Mouse (Mus musculus) Muller cell, postnatal 12 days (primary cell): ENCODE measurements around the gene Gm6899.
A peak's percentile ranks its signal among the peaks of the same experiment; 100 is the strongest.

Experiments
- DNase-seq: peaks from one replicate; pipeline ENCODE4 v3.0.0-alpha.2; 2015; ENCODE audit errors: inconsistent ontology term

Gene Gm6899

DNA sequence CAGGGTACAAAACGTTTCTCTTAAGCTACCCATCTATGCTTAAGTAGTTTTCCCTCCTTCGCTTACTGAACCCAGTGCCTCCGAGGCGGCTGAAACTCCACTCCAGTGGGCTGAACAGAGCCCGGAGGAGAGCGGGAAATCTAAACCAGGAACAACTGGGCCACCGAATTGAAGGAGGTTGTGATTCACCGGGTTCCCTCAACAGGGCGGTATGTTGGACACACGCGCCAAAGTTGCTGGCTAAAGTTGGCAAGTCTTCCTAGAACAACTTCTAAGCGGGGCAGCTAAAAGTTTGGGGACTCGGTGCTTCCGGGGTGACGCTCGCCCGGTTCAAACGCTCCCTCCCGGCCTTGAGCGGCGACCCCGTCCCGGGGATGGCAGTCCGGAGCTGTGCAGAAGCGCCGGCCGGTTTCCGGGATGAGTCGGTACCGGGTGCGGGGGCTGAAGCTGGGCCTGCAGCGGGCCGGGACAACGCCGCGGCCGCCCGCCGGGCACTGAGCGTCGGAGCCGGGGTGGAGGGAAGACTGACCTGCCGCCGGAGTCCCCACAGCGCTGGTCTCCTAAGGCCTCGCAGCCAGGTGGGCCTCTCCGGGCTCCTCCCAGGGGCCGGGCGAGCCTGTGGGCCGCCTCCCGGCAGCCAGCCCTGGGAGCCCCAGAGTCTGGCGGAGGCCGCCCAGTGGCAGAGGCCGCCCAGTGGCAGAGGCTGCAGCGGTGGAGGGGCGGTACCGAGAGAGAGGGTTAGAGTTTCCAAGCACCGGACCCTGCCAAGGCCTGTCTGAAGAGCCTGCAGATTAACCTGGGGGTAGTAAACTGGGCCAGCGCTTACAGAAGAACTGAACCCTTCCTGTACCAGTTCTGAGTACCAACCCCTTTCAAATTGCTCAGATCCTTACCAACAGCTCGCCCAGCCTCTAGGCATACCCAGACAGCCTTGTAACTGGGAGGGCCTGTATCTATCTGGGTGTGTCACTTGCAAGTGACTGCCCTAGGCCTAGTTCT is at the start of gene Gm6899, which contains the start of gene Vrk2:
TSS of gene Gm6899 (plus strand) at position 181 of the 999 bp plus-strand sequence.
TSS of gene Vrk2 (minus strand) at position 939 of the 999 bp plus-strand sequence.
- DNase-seq = peak; percentile 96

DNA sequence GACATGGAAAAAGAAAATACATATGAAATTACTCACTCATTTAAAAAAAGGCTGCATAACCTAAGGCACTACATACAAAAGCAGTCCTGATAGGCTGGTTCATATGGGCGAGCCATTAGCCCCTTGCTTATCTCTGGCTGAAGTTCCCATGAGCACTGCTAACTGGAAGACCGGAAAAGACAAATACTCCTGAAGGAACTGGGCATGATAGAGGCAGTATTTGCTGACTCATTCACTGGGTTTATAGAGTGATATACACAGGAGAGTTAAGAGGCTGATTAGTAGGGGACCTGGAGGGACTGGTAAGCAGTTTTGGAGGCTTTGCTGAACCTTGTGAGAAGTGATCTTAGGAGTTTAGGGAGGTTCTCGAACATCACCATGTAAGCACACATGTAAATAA is 41.5 kb upstream of the Gm6899 start:
- no peak for DNase-seq

DNA sequence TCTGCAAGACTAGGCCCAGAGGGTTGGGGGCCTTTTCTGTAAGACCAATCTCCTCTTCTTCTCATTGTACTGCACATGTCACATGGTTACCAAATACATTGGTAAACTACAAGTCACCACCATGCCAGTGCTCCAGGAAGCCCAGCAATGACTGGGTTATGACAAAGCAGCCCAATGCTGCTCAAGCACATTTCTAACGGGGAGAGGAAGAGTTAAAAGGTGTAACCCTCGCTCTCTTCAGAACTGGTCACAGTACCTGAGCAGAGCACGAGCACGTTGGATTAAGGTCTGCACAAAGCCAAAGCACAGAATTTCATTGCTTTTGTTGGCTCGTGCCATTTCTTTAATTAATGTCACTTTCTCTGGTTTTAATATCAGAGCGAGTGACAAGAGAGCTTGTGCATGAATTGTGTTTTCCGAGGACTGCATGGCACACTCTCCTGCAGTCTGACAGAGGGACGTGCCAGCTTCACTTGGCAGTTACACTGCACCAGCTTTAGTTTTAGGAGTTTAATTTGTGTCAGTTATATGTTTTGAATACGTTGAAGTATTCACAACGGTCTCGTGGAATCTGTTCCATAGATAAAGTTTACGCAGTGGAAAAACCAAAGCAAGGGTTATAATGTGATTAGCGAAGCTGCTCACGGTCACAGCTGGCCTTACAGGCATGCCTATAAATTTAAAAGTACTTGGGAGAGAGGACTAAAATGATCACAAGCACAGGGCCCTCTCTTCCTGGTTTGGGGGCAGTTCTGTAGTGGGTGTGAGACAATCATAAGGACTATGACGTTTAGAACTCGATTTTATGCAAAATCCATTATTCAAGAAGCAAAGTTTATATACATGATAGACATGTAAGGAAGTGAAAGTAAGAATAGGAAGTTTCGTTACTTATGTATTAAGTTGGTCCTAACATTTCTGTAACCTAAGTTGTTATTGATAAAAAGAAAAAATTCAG is 7.4 kb upstream of the Gm6899 start:
- DNase-seq = no peak

DNA sequence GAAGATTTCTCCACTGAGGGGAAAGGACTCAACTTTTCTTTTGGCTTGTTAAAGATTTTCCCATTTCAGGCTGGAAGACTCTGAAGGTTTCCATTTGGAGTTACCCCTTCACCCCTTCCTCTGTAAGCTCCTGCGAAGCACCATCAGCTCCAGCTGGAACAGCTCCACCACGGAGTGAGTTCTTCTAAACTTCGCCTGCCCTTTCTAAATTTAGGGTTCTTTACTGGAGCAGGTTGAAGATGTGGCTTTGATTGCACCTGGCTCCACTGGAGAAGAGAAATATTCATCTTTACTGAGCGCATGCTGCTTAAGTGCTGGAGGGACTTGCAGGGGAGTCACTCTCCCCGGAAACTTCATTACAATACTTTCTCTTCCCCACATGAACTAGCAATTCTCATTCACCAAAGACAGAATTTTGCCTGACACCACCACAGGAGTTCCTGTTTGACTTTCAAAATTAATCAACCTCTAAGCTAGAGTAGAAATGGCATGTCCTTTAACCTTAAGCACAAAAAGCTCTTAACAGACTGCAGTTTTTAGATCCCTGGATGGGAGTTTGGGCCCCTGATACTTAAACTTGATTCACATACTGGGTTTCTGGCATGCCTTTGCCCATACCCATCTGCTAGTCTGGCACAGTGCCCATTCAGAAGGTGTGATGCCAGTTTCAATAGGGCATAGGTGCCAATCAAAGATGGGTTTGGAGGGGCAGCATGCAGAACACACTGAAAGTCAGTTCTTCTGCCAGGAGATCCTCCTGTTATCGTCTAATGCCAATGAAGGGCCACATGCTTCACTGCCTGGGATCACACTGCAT is 6.5 kb upstream of the Gm6899 start:
- DNase-seq = no peak

DNA sequence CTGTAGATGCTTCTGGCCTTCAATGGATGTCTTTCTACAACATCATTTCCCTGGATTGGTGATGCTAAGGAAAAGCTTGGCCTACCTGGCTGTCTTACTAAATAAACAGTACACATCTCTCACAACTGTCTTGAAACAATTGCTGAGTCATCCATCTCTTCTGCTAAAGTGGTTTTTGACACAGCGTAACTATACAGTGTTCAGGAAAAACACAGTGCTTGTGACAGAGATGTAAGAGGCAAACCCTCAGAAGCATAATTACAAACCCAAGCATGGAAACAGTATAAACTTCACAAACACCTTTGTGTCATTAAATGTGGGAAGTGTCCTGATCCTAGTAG is 5.9 kb upstream of the Gm6899 start:
- DNase-seq = no peak

DNA sequence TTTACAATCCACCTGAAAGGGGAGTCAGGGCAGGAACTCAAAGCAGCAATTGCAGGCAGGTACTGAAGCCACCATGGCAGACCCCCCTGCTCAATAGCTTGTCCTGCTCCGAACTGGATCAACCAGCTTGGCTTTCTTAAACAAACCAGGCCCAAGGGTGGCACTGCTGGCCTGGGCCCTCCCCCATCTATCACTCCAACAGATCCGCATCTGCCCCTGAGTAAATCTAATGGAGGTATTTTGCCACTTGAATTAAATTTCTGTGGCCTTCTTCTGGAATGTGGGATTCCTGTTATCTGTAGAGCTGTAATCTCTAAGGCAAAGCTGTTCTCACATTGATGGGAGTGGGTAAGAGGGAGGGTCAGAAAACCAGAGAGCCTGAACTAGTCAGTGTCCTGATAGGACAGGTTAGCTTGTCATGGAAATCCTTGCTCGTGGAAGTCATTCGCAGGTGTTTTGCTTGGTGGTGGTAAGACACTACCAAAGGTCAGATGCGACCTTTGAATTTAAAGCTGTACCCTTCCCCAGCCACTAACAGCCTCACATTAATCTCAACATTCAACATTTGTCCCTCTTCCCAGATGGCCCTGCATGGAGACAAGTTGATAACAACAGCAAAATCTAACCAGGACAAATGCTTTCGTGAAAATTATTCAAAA is 517 bp upstream of the Gm6899 start:
- DNase-seq = peak; percentile 21

DNA sequence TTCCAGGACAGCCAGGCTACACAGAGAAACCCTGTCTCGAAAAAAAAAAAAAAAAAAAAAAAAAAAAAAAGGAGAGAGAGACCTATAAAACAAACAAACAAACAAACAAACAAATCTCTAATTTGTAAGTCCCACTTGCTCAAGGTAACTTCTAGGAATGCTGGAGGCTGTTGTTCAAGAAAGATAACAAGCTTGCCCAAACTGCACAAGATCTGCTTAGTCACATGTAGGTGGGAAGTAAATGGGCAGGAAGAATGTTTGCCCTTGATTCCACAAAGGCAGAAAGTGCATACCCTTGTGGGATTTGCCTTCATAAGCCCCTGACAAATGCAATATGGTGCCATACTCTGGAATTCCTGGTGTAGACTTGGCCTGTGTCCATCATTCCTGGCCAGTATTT is 1.4 kb downstream of the Gm6899 start:
- peak; percentile 48 for DNase-seq

DNA sequence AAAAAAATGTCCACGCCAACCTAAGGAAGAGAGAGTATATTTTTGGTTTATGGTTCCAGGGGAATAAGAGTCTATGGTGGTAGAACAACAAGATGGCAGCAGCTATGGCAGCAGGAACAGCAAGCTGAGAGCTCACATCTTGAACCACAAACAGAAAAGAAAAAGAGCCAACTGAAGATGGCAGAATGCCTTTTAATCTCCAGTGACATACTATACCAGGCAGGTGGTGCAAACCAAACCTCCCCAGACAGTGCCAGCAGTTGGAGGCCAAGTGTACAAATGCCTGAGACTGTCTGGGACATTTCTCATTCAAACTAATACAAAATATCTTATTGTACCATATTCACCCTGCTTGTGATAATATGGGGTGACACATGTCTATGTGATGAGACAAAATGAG is 3.1 kb downstream of the Gm6899 start:
- no peak for DNase-seq

DNA sequence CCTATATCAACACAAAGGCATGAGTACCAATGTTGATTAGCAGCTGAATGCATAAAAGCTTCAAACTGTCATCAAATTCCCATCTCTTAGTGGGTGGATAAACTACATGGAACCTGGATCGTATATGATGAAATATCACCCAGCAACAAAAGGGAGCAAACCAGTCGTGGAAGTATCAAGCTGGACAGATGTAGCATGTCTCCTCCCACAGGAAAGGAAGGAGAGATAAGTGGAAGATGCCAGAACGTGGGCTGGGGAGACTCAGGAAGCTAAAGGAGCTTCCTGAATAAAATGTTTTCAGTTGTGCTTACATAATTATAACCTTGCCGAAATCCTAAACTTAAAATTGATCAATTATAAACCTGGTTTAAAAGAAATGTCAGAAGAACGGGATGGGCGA is 4.1 kb downstream of the Gm6899 start:
- DNase-seq = no peak

DNA sequence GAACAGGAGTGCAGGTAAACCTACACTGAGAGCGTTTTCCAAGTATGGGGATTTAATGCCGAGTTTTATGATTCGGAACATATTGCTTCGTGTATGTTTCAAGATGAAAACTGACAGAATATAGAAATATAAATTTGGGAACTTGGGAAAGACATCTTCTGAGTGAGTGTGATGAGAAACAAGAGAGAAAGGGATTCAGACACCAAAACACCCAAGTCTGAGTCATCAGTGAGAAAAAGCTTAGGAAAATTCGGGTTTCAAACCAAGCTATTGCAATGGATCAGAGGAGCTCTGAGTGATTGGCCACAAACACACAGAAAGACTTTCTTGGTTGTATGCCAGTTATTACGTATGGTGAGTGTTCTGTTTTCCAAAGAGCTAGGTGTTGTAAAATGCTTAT is 4.7 kb downstream of the Gm6899 start:
- no peak for DNase-seq

DNA sequence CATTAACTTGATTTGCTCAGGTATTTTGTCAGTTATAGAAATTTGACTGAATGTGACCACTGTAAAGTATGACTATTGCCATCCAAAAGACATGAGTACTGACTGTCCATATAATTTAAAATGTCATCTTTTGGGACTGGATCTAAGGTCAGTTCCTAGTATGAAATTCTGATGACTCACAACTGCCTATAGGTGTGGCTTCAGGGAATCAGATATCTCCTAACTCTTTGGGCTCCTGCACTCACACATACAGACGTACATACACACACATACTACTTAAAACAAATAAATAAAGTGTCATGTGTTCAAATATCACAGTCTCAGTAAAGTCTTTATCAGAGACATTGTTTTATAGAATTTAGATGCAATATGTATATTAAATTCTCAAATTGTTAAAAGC is 5.8 kb downstream of the Gm6899 start:
- DNase-seq = no peak

DNA sequence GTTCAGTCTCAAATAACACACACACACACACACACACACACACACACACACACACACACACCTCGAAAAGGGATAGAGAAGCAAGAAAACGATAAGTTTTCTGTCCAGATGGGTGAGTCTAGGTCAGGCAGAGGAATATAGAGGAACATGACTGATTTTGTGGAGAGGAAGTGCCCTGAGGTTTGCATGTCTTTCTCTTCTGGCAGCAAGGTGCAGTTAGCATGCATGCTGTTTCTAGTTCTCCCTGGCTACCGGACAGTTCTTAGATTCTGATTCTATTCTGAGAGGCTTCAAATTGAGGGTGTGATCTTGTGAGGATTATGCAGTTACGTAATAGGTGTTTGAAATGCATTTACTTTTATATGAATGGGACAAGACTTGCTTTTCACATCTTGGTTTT is 7.7 kb downstream of the Gm6899 start:
- no peak for DNase-seq

DNA sequence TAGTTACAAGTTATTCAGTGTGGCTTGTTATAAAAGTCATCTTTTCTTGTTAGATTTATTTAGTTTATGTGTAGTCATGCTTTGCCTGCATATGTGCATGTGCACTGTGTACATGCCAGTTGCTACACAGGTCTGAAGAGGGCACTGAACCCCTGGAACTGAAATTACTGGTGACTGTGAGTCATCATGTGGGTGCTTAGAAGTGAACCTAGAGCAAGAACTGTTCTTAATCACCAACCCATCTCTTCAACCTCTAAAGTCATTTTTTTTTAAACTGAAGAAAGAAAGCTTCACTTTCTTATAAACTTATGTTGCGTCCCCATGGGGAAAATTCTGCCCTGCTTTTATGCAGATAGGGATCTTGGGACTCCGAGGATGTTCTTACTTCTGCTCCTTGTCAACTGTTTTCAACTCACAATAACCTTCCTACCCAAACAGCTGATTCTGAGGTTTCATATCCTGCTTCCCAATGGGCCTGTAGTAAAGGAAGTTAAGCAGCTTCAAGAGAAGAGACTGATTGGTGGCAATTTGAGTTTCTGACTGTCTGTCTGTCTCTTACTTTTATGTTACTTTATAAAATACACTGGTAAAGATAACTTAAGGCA is 8.6 kb downstream of the Gm6899 start:
- DNase-seq = no peak

DNA sequence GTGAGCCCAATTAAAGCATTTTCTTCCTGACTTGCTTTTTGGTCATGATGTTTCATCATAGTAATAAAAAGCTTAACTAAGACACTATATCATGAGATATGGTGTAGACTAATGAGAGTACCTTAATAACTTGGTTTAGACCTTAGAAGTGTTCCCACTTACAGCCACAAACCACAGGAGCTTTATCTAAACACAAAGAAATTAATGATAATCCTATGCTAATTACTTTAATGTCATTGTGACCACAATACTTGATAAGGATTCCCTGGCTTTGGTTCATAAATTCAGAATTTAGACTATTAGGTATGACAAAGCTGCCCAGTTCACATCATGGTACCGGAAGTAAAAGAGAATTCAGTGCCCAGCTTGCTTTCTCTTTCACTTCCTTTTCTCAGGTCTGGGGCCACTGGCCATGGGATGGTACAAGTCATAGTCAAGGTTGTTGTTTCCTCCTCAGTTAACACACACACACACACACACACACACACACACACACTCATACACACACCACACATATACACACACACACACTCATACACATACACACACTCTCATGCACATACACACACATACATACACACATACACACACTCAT is 11.1 kb downstream of the Gm6899 start:
- no peak for DNase-seq

DNA sequence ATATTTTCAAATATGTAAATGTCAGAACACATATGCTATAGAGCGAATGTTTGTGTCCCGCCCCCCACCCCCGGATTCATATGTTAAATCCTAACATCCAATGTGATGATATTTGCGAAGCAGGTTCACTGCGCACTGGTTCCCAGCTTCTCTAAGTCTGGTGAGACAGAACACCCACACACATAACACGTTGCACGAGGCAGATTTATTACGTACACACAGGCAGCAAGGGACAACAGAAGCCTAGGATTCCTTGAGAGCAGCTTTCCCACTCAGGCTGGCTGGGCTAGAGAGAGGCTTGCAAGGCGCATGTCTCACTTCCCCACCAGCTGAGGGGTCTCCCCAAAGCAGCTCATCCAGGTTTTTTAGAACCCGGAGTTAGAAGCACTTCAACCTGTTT is 15.8 kb downstream of the Gm6899 start:
- no peak for DNase-seq

DNA sequence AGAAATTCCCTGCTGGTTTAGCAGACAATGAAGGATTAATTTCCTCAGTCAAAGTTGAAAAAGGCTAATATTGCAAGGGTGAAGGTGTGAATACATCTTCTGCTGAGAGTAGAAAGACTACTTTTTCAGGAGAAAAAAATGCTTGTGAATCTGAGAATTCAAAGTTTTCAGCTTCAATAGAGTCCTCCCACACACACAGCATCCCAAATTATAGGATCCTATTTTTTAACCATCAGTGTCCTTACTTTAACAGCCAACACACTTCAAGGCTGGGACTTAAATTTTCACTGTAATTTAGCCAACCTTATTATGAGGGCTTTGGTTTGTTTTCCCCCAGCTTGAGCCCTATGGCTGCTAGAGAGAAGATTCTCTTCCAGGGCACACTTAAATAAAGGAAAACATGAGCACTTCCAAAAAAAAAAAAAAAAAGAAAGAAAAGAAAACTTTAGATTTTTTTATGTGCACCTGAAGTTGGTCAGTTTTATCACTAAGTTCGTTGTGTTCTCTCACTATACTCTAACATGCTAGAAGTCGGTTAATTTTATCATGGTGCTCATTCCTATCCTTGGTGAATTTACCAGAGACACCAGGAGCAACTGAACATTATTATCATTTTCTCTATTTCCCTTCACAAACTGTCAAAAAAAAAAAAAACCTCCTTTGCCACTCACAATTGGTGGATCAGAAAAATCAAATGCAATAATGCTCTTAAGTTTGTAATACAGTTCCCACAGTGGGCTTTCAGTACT is 25.6 kb downstream of the Gm6899 start:
- DNase-seq = no peak

DNA sequence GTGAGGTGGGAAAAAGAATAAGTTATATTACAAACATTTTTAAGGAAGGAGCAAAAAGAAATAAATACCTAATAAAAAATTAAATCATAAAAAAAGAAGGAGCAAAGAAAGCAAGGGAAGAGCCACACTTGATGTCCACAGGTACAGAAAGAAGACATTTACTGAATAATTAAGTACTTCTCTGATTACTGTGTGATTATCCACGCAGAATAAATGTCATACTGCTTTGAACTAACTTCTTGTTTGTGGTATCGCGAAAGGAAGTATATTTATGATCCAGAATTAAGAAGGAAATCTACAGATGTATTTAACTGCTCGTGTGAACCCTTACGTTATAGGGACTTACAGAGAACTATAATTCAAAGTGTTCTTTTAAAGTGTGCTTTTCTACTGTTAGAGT is 29.7 kb downstream of the Gm6899 start:
- DNase-seq = no peak

DNA sequence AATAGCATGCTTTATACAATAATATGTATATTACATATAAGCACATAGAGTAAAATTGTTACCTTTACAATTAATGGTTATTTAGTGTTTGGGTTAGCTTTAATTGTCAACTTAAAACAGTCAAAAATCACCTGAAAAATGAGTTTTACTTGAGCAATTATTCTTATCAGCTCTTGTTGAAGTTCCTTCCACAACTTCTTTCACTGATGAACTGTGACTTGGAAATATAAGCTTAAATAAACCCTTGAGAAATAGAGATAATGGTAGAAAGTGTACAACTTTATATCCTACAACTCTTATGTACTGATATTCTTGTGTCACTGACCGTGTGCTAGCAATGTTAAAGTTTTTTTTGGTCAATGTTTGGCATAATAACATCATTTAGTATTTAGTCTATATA is 43.2 kb downstream of the Gm6899 start:
- DNase-seq = no peak

DNA sequence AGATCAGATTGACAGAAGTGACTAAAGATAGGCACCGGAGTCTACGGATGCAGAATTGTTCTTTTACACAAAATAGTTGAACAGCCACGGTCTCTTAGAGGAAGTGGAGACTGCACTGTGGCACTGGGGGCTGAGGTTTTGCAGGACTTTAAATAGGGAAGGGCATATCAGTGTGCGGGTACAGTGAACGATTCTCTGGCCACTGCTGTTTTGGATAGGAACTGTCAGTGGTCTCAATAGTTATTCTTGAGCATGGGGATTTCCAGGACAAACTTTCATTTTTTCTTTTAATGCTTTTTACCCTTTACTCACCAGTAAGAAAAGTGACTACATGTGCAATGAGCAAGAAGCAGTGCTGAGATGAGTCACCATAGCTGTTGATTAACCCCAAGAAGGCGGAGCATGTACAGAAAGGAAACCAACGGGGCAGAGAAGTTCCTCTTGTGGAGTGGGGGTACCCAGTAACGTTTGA is 47.3 kb downstream of the Gm6899 start:
- DNase-seq = peak; percentile 5
